Mouse (Mus musculus) ES-Bruce4 (cell line): ENCODE results near the gene Cdk10. TPM values are rescaled to one million over a fixed set of nuclear protein-coding genes. Genes with fewer than 3 reads are reported as not detected.
"Not testable (repeated sequence)": the region's sequence is repeated elsewhere in the genome, so short reads cannot be mapped to it uniquely, and the experiment has no call there.

Experiments
- H3K27ac ChIP-seq: 2 replicates; pipeline ENCODE4 v1.5.1; 2012; ENCODE audit warnings: low read length, inconsistent platforms; ENCODE audit not compliant: insufficient read depth
- H3K27me3 ChIP-seq: 2 replicates; pipeline ENCODE4 v1.6.1; 2012; ENCODE audit warnings: mild to moderate bottlenecking, low read length, inconsistent platforms; ENCODE audit not compliant: control insufficient read depth, poor library complexity, insufficient read depth, severe bottlenecking
- H3K36me3 ChIP-seq: 2 replicates; pipeline ENCODE4 v1.6.1; 2012; ENCODE audit warnings: inconsistent platforms, mild to moderate bottlenecking, low read length, moderate library complexity; ENCODE audit not compliant: control insufficient read depth, poor library complexity, insufficient read depth, severe bottlenecking
- H3K4me1 ChIP-seq: one replicate; pipeline ENCODE4 v1.8.1; 2011; ENCODE audit warnings: low read length; ENCODE audit not compliant: control insufficient read depth, insufficient read depth
- H3K4me3 ChIP-seq: 2 replicates; pipeline ENCODE4 v1.5.1; 2011; ENCODE audit warnings: low read depth, mild to moderate bottlenecking, low read length
- H3K9ac ChIP-seq: 2 replicates; pipeline ENCODE4 v1.6.1; 2012; ENCODE audit warnings: low read depth, mild to moderate bottlenecking, inconsistent platforms; ENCODE audit not compliant: poor library complexity, severe bottlenecking
- H3K9me3 ChIP-seq: replicated peaks from 2 replicates; pipeline ENCODE4 v1.6.1; 2012; ENCODE audit warnings: mild to moderate bottlenecking, low read length, inconsistent platforms; ENCODE audit not compliant: control insufficient read depth, poor library complexity, insufficient read depth, severe bottlenecking
- CTCF ChIP-seq: IDR thresholded peaks from one replicate; pipeline ENCODE4 v1.8.1; 2011; ENCODE audit warnings: low read depth, low read length
- EP300 ChIP-seq: IDR thresholded peaks from 2 replicates; pipeline ENCODE4 v1.6.1; 2011; ENCODE audit warnings: low read depth, low read length; ENCODE audit not compliant: insufficient read depth
- POLR2A ChIP-seq: IDR thresholded peaks from one replicate; pipeline ENCODE4 v1.8.1; 2011; ENCODE audit warnings: low read length; ENCODE audit not compliant: insufficient read depth
- polyA plus RNA-seq: library from polyadenylated mRNA; stranded (reverse); fragments of >200 nt; gene quantifications from 2 replicates; pipeline ENCODE4 v1.2.4, GENCODE M21; 2011; ENCODE audit warnings: low read depth; ENCODE audit not compliant: missing spikeins, insufficient read depth, insufficient read length

The Cdk10 gene
- polyA plus RNA-seq, 1 experiment = 34.3 TPM

GRCm38 (mm10) chr8:123253451-123254098 is 28.9 kb downstream of the Cdk10 start:
- H3K4me1 ChIP-seq = no peaks in the 10 kb centered on the region
- no peaks in the 10 kb centered on the region for H3K9me3 ChIP-seq
- H3K9ac ChIP-seq = peak overlapping the region; percentile 98
- H3K4me3 ChIP-seq = peak overlapping the region; percentile 91
- no peak overlapping the region for H3K27ac ChIP-seq
- peaks cover 3% of the 10 kb centered on the region for H3K36me3 ChIP-seq
- TF ChIP-seq CTCF = no peak
- no peak for TF ChIP-seq EP300
- TF ChIP-seq POLR2A = no peak
- no peaks in the 10 kb centered on the region for H3K27me3 ChIP-seq

- Histone ChIP-seq H3K9ac (peak within 1 kb of the TSS; percentile 98), H3K4me3 (peak within 1 kb of the TSS; percentile 91), H3K27me3 (no peaks in the 10 kb centered on the region), H3K36me3 (peaks cover 3% of the 10 kb centered on the region), H3K9me3 (no peaks in the 10 kb centered on the region), H3K4me1 (no peaks in the 10 kb centered on the region), H3K27ac (no peak within 1 kb of the TSS)
- TF ChIP-seq EP300 (no peak), CTCF (no peak), POLR2A (no peak)
Measured at GRCm38 (mm10) chr8:123254099-123254885, 29.6 kb downstream of the Cdk10 start, which contains the start of the genes Zfp276 and Vps9d1. Gene Zfp276 (plus strand): TSS chr8:123254195. Gene Vps9d1 (minus strand): TSS chr8:123254348.

DNA sequence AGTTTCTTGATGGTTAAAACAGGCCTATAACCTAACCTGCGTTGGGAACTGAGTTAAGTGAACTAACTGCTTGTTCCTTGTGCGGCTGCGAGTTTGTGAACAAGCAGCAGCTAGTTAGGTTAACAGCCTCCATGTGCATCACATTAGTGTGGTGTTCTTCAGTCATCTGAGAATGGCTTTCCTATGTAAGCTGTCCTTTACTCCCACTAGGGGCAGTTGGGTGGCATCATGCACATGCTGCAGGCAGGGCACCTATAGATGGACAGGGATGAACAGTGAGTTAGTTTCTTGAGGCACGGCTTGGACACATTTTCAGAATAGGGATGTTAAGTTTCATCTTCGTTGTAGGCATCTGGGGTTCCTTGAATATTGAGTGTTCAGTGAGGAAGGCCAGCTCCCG is 30.5 kb downstream of the Cdk10 start:
- H3K27ac ChIP-seq = no peak overlapping the region
- H3K9ac ChIP-seq = peak overlapping the region; percentile 98
- H3K27me3 ChIP-seq = no peaks in the 10 kb centered on the region
- H3K4me3 ChIP-seq = 0 out of 2 replicates have a peak overlapping the region, but pooled peaks have one; percentile 14
- no peaks in the 10 kb centered on the region for H3K4me1 ChIP-seq
- TF ChIP-seq CTCF = no peak
- TF ChIP-seq EP300 = no peak
- TF ChIP-seq POLR2A = no peak
- H3K36me3 ChIP-seq = peaks cover 3% of the 10 kb centered on the region
- no peaks in the 10 kb centered on the region for H3K9me3 ChIP-seq

GRCm38 (mm10) chr8:123257114-123257513 is 32.5 kb downstream of the Cdk10 start:
- H3K4me3 ChIP-seq = no peak overlapping the region
- no peak for TF ChIP-seq POLR2A
- no peak for TF ChIP-seq CTCF
- TF ChIP-seq EP300 = no peak
- H3K9ac ChIP-seq = no peak overlapping the region
- no peaks in the 10 kb centered on the region for H3K4me1 ChIP-seq
- H3K27me3 ChIP-seq = no peaks in the 10 kb centered on the region
- H3K27ac ChIP-seq = no peak overlapping the region
- no peaks in the 10 kb centered on the region for H3K9me3 ChIP-seq
- peaks cover 3% of the 10 kb centered on the region for H3K36me3 ChIP-seq

GRCm38 (mm10) chr8:123257593-123257992 is 33.0 kb downstream of the Cdk10 start:
- not testable (repeated sequence) for H3K9me3 ChIP-seq, H3K9ac ChIP-seq, H3K36me3 ChIP-seq

GRCm38 (mm10) chr8:123267926-123268656 is 43.4 kb downstream of the Cdk10 start:
- Histone ChIP-seq H3K4me1 (no peaks in the 10 kb centered on the region), H3K36me3 (peaks cover 23% of the 10 kb centered on the region)

More at GRCm38 (mm10) chr8:123257593-123257992, 33.0 kb downstream of the Cdk10 start:
- H3K4me1 ChIP-seq, H3K4me3 ChIP-seq, H3K27ac ChIP-seq, H3K27me3 ChIP-seq: not testable (repeated sequence)

More at GRCm38 (mm10) chr8:123267926-123268656, 43.4 kb downstream of the Cdk10 start:
- H3K4me3 ChIP-seq = no peak overlapping the region
- no peaks in the 10 kb centered on the region for H3K27me3 ChIP-seq
- TF ChIP-seq EP300 (no peak), POLR2A (no peak), CTCF (no peak)
- H3K9ac ChIP-seq = no peak overlapping the region
- no peaks in the 10 kb centered on the region for H3K9me3 ChIP-seq
- H3K27ac ChIP-seq = no peak overlapping the region
